In genomic region chr1:189142982-189143451, GRCm38 (mm10) we compare ENCODE assay signal across 17 mouse cellular contexts.
A peak's percentile ranks its signal among the peaks of the same experiment; 100 is the strongest.
DNase-seq lines count a peak whose midpoint lies in the region; ATAC-seq lines count a peak whose summit lies in the region.
"Had no signal": no experiment of that assay in that cellular context is flagged by ENCODE, and none has a peak within 500 bp of the region (broad histone marks: within the 10 kb centered on the region; RNA-seq: fewer than 3 reads in every experiment).

No protein-coding gene starts in this region.

- H3K9ac ChIP-seq in kidney, embryonic 15.5 days, result no peak overlapping the region
- H3K9ac ChIP-seq in hindbrain, embryonic 16.5 days (ENCODE audit: low read depth, low read length), result peak overlapping the region; percentile 8; the same call in 1 of the 2 replicates
- no peak overlapping the region for H3K9ac ChIP-seq in neural tube, embryonic 12.5 days
- H3K9ac ChIP-seq: heart, embryonic 15.5 days had no signal

- no peaks in the 10 kb centered on the region for H3K36me3 ChIP-seq in kidney, embryonic 15.5 days
- H3K36me3 ChIP-seq in hindbrain, embryonic 16.5 days (ENCODE audit: control insufficient read depth, insufficient read depth, low read length), result no peaks in the 10 kb centered on the region
- no peaks in the 10 kb centered on the region for H3K36me3 ChIP-seq in neural tube, embryonic 12.5 days
- H3K36me3 ChIP-seq: G1E; heart, embryonic 15.5 days had no signal

- peaks cover 7% of the 10 kb centered on the region; the same call in 1 of the 2 replicates for H3K4me1 ChIP-seq in kidney, embryonic 15.5 days
- H3K4me1 ChIP-seq in hindbrain, embryonic 16.5 days (ENCODE audit: control insufficient read depth, insufficient read depth, low read depth, low read length), result no peaks in the 10 kb centered on the region
- peaks cover 11% of the 10 kb centered on the region for H3K4me1 ChIP-seq in neural tube, embryonic 12.5 days
- H3K4me1 ChIP-seq: heart, embryonic 15.5 days had no signal

- H3K9me3 ChIP-seq in kidney, embryonic 15.5 days (replicated peaks), result no peaks in the 10 kb centered on the region
- no peaks in the 10 kb centered on the region for H3K9me3 ChIP-seq in hindbrain, embryonic 16.5 days (ENCODE audit: control insufficient read depth, low read length)
- no peaks in the 10 kb centered on the region for H3K9me3 ChIP-seq in neural tube, embryonic 12.5 days
- H3K9me3 ChIP-seq: heart, embryonic 15.5 days had no signal

- 49% methylated on average over 9 of the region's 9 CpGs for WGBS in kidney, embryonic 15.5 days
- 25% methylated on average over 9 of the region's 9 CpGs for WGBS in hindbrain, embryonic 16.5 days
- 16% methylated on average over 9 of the region's 9 CpGs for WGBS in neural tube, embryonic 12.5 days

- no peak overlapping the region for H3K4me3 ChIP-seq in kidney, embryonic 15.5 days (replicated peaks)
- no peak overlapping the region for H3K4me3 ChIP-seq in hindbrain, embryonic 16.5 days (ENCODE audit: low read length)
- H3K4me3 ChIP-seq in neural tube, embryonic 12.5 days, result no peak overlapping the region
- H3K4me3 ChIP-seq: heart, embryonic 15.5 days had no signal

- H3K4me2 ChIP-seq in kidney, embryonic 15.5 days, result peak overlapping the region; percentile 12; the same call in 1 of the 2 replicates
- H3K4me2 ChIP-seq in hindbrain, embryonic 16.5 days (ENCODE audit: low read length), result peak overlapping the region; percentile 8; the same call in 1 of the 2 replicates
- peak overlapping the region; percentile 31 for H3K4me2 ChIP-seq in neural tube, embryonic 12.5 days (replicated peaks)
- H3K4me2 ChIP-seq: heart, embryonic 15.5 days had no signal

- DNase-seq in kidney, postnatal 36 days, result no peak
- DNase-seq in embryo, embryonic 10.5 days (ENCODE audit: low spot score), result peak; percentile 79
- no peak for DNase-seq in urinary bladder, postnatal 10 days (ENCODE audit: low spot score)
- DNase-seq in cerebellum, adult 11-12 months, result no peak
- DNase-seq in thymus, postnatal 14 days, result no peak
- DNase-seq: adrenal gland, adult 8-10 months; cerebellum, adult 8-10 months; layer of hippocampus, adult 9-11 months; liver; lung, adult 2 months had no signal

- H3K27me3 ChIP-seq in kidney, embryonic 15.5 days, result no peaks in the 10 kb centered on the region
- H3K27me3 ChIP-seq in hindbrain, embryonic 16.5 days (replicated peaks; ENCODE audit: control insufficient read depth, insufficient read depth, low read length), result no peaks in the 10 kb centered on the region
- no peaks in the 10 kb centered on the region for H3K27me3 ChIP-seq in neural tube, embryonic 12.5 days (replicated peaks)
- H3K27me3 ChIP-seq: heart, embryonic 15.5 days had no signal

- ATAC-seq in kidney, embryonic 15.5 days (replicated peaks; ENCODE audit: low FRiP score), result 0 out of 2 replicates have a peak, but pooled peaks have one; percentile 40
- no peak for ATAC-seq in hindbrain, embryonic 16.5 days
- 0 out of 2 replicates have a peak, but pooled peaks have one; percentile 37 for ATAC-seq in neural tube, embryonic 12.5 days (ENCODE audit: low FRiP score, low read depth)

- no peak overlapping the region for H3K27ac ChIP-seq in kidney, embryonic 15.5 days
- no peak overlapping the region for H3K27ac ChIP-seq in hindbrain, embryonic 16.5 days (ENCODE audit: low read depth, low read length)
- H3K27ac ChIP-seq in neural tube, embryonic 12.5 days, result no peak overlapping the region
- H3K27ac ChIP-seq: heart, embryonic 15.5 days; kidney, postnatal 0 days; macrophage had no signal
